Mouse (Mus musculus) CH12.LX (cell line): ENCODE data around the gene Ptgdr2.

Experiments
- CTCF ChIP-seq, 2 experiments: IDR thresholded peaks in 1 of 2; conservative IDR thresholded peaks in 1 of 2; 2 replicates each; pipeline ENCODE4 v1.5.1; 2011 to 2012; ENCODE audit warnings: low read depth in 2 of 2, low read length in 2 of 2, improper control_type of control experiment in 1 of 2, inconsistent platforms in 1 of 2, mild to moderate bottlenecking in 1 of 2, moderate library complexity in 1 of 2
- IRF4 ChIP-seq: IDR thresholded peaks from 2 replicates; pipeline ENCODE4 v1.6.1; 2014; ENCODE audit warnings: low read depth, mild to moderate bottlenecking, inconsistent platforms, low read length, improper control_type of control experiment
- JUN ChIP-seq: IDR thresholded peaks from 2 replicates; pipeline ENCODE4 v1.6.1; 2011; ENCODE audit warnings: low read depth, mild to moderate bottlenecking, low read length, improper control_type of control experiment, moderate library complexity; ENCODE audit not compliant: insufficient read depth
- NELFE ChIP-seq: IDR thresholded peaks from 2 replicates; pipeline ENCODE4 v1.6.1; 2011; ENCODE audit warnings: low read depth, low read length, improper control_type of control experiment
- POLR2A ChIP-seq: IDR thresholded peaks from 2 replicates; pipeline ENCODE4 v1.6.1; 2011; ENCODE audit warnings: low read depth, mild to moderate bottlenecking, improper control_type of control experiment, low read length
- TCF12 ChIP-seq: IDR thresholded peaks from 2 replicates; pipeline ENCODE4 v1.6.1; 2014; ENCODE audit warnings: low read depth, mild to moderate bottlenecking, inconsistent platforms, low read length, improper control_type of control experiment
- UBTF ChIP-seq: IDR thresholded peaks from 2 replicates; pipeline ENCODE4 v1.6.1; 2012; ENCODE audit warnings: low read depth, mild to moderate bottlenecking, inconsistent platforms, low read length, improper control_type of control experiment, moderate library complexity

DNA sequence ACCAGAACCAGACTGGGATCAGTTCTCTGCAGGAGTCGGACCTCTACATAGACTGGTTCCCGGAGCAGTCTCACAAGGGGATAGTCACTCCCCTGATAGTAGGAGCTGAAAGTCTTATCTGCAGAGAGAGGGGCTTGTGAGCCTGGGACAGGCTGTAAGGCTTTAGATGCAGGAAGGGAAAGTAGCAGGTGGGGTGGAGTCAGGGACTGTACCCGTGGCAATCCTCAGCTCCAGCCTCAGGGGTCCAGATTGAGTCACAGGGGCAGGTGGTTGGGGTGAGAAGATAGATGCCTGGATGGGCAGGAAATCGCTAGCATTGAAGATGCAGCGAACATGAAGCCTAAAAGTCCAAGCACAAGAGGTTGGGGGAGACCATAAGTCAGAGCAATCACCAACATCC lies 20.5 kb upstream of the Ptgdr2 start:
- no peak for TF ChIP-seq CTCF (conservative IDR thresholded peaks at IDR 0.05 in 1 of 2, IDR thresholded peaks at IDR 0.05 in 1 of 2; ENCODE audit: low read depth in 2 of 2, low read length in 2 of 2)
- TF ChIP-seq TCF12: no peak
- no peak for TF ChIP-seq NELFE
- TF ChIP-seq UBTF: no peak
- TF ChIP-seq IRF4: no peak
- no peak for TF ChIP-seq JUN
- TF ChIP-seq POLR2A: no peak
